Mouse (Mus musculus) C2C12 (cell line): ENCODE results near the gene Ankrd65. TPM values are rescaled to one million over a fixed set of nuclear protein-coding genes. Genes with fewer than 3 reads are reported as not detected.

Experiments
- H3K27me3 ChIP-seq: one replicate; pipeline ENCODE4 v1.6.1; 2011; ENCODE audit not compliant: control insufficient read depth, insufficient read depth, insufficient read length
- H3K36me3 ChIP-seq: one replicate; pipeline ENCODE4 v1.6.1; 2011; ENCODE audit not compliant: control insufficient read depth, insufficient read depth
- H3K4me3 ChIP-seq: one replicate; pipeline ENCODE4 v1.5.1; 2011; ENCODE audit warnings: mild to moderate bottlenecking, control low read depth; ENCODE audit not compliant: poor library complexity, insufficient read depth, severe bottlenecking
- H3K79me2 ChIP-seq: one replicate; pipeline ENCODE4 v1.6.1; 2011; ENCODE audit not compliant: control insufficient read depth, insufficient read depth
- H3K79me3 ChIP-seq: one replicate; pipeline ENCODE4 v1.6.1; 2011; ENCODE audit warnings: low read depth, control low read depth
- H3ac ChIP-seq: one replicate; pipeline ENCODE3; 2011; ENCODE audit warnings: low read depth; ENCODE audit not compliant: control insufficient read depth, insufficient read length
- CEBPB ChIP-seq: IDR thresholded peaks from one replicate; pipeline ENCODE4 v1.6.1; 2011; ENCODE audit warnings: low read depth, mild to moderate bottlenecking, control low read depth, moderate library complexity
- CTCF ChIP-seq: IDR thresholded peaks from one replicate; pipeline ENCODE4 v1.5.1; 2011; ENCODE audit not compliant: control insufficient read depth, insufficient read depth, insufficient read length
- FOSL1 ChIP-seq: IDR thresholded peaks from one replicate; pipeline ENCODE4 v1.8.0; 2011; ENCODE audit warnings: mild to moderate bottlenecking, low read length; ENCODE audit not compliant: poor library complexity, insufficient read depth, severe bottlenecking
- MAX ChIP-seq: IDR thresholded peaks from one replicate; pipeline ENCODE4 v1.6.1; 2011; ENCODE audit warnings: mild to moderate bottlenecking, control low read depth
- MYOD1 ChIP-seq: IDR thresholded peaks from one replicate; pipeline ENCODE4 v1.6.1; 2011; ENCODE audit warnings: low read depth; ENCODE audit not compliant: control insufficient read depth, insufficient read length
- MYOG ChIP-seq: IDR thresholded peaks from one replicate; pipeline ENCODE4 v1.6.1; 2011; ENCODE audit not compliant: control insufficient read depth, insufficient read length; ENCODE audit errors: extremely low read depth
- USF1 ChIP-seq: IDR thresholded peaks from one replicate; pipeline ENCODE4 v1.6.1; 2011; ENCODE audit warnings: low read depth, mild to moderate bottlenecking, control low read depth, moderate library complexity
- polyA plus RNA-seq: library from polyadenylated mRNA; unstranded; fragments of >200 nt; fragmentation: generic; extraction: Trizol; gene quantifications from one replicate; pipeline ENCODE4 v1.2.1, GENCODE M21; 2012; ENCODE audit warnings: missing spikeins

Ankrd65 gene
- polyA plus RNA-seq, 1 experiment, result not detected

DNA sequence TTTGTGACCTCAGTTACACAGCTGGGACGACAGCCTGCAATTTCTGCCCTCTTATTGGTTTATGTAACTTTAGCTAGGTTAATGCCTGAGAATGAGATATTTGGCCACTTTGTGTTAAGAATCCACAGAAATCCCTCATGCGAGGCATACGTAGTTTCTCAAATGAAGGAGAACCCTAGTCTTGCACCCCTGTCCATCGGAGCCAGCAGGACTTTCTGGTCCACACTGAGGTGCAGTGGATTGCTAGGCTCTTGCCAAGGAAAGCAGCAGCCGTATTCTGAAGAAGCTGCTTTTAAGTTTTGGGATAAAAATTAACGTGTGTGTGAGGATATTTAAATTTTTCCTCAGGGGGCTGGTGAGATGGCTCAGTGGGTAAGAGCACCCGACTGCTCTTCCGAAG lies 40.4 kb downstream of the Ankrd65 start:
- Histone ChIP-seq H3K79me2 (peaks cover 19% of the 10 kb centered on the region), H3K79me3 (peaks cover 16% of the 10 kb centered on the region), H3ac (peak overlapping the region; percentile 66), H3K4me3 (no peak overlapping the region), H3K27me3 (no peaks in the 10 kb centered on the region), H3K36me3 (peaks cover 36% of the 10 kb centered on the region)
- TF ChIP-seq CTCF (no peak), MYOD1 (no peak), MYOG (no peak), USF1 (no peak)

DNA sequence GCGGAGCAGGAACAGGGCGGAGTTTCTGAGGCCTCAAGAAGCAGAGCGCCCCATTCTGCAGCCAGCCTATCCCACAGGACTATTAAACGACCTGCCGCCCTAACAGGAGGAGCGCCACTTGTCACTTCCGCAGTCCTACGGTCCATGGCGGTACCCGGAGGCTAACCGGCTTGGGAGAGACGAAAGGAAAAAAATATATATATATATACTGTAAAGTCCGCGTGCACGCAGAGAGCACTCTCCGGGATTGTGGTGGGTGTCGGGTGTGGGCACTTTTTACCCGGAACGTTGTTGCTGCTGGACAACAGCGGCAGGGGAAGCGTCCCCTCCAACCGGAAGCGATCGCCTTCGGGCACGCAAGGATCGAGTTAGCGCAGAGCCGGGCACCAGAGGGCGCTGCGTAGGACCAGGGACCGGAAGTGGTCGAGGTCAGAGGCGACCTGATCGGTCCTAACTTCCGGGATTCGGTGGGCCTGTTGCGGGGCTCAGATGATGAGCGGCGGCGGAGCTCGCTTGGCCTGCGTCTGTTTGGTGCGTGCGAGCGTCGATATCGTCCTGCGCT lies 41.0 kb downstream of the Ankrd65 start, which contains the start of gene Aurkaip1:
Aurkaip1 (plus strand) TSS at position 68 of the 562 bp plus-strand sequence.
- no peaks in the 10 kb centered on the region for H3K27me3 ChIP-seq
- H3K4me3 ChIP-seq, result peak within 1 kb of the TSS; percentile 74
- TF ChIP-seq MYOG (no peak), MAX (peak; percentile 37), CTCF (peak; percentile 94)
- peaks cover 16% of the 10 kb centered on the region for H3K79me3 ChIP-seq
- H3ac ChIP-seq, result peak within 1 kb of the TSS; percentile 93
- H3K36me3 ChIP-seq, result peaks cover 29% of the 10 kb centered on the region
- H3K79me2 ChIP-seq, result peaks cover 19% of the 10 kb centered on the region

DNA sequence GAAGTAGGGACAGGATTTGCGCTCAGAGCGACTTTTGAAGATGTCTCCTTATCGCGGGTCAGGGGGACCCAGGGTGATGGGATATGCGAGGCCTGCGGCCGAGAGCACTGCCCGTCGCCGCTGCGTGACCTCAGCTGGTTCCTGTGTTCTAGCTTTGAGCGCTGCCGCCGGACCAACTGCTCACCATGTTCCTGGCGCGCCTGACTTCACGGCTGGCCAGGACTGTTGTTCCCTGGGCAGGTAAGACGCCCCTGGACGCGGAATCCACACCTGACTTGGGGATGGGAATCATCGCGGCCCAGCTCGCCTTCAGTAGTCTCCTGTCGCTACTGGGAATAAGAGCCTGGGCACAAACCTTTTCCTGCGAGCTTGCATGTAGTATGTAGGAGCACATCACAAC lies 41.6 kb downstream of the Ankrd65 start:
- Histone ChIP-seq H3K79me3 (peaks cover 16% of the 10 kb centered on the region), H3K27me3 (no peaks in the 10 kb centered on the region), H3K4me3 (peak overlapping the region; percentile 74), H3K36me3 (peaks cover 24% of the 10 kb centered on the region), H3K79me2 (peaks cover 19% of the 10 kb centered on the region), H3ac (peak overlapping the region; percentile 93)
- TF ChIP-seq MAX (no peak), MYOG (no peak), FOSL1 (no peak), CEBPB (no peak), MYOD1 (no peak), CTCF (no peak)

DNA sequence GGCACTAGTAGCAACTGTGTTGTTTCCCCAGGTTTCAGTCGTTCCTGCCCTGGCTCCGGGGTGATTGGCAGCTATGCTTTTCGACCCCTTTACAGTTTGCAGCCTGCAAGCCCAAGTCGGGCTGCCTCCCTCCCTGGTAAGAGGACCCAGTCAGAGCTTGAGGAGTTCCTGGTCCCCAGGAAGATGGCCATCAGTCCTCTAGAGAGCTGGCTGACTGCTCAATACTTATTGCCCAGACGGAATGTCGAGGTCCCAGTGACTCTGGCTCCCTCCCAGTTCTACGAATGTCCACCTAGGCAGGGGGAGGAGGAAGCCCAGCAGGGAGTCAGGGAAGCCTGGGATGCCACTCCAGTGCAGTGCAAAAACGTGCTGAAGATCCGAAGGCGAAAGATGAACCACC lies 42.1 kb downstream of the Ankrd65 start:
- Histone ChIP-seq H3K79me3 (peaks cover 16% of the 10 kb centered on the region), H3K4me3 (peak overlapping the region; percentile 74), H3K36me3 (peaks cover 19% of the 10 kb centered on the region), H3K27me3 (no peaks in the 10 kb centered on the region), H3ac (peak overlapping the region; percentile 93), H3K79me2 (peaks cover 19% of the 10 kb centered on the region)
- TF ChIP-seq USF1 (no peak), CTCF (no peak), MYOD1 (no peak), MAX (no peak), FOSL1 (no peak), MYOG (no peak), CEBPB (no peak)

DNA sequence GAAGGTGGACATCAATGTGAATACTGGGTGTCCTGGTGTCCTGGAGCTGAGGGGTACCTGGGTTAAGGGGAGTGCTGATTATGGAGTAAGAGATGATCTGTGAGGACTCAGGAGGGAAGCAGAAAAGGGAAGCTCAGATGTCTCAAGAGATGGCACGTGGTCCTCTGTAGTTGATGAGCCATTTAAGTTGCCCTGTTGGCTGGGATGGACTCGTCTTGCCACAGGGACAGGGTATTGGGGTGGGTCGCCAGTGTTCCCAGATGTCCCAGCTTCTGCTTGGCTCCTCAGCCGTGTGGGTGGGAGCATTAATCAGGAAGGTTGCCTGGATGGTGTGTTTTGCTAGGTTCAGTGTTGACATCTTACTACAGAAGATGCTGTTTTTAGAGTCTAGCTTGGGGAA lies 43.0 kb downstream of the Ankrd65 start:
- H3K4me3 ChIP-seq, result no peak overlapping the region
- H3K79me3 ChIP-seq, result peaks cover 16% of the 10 kb centered on the region
- H3K36me3 ChIP-seq, result peaks cover 11% of the 10 kb centered on the region
- peaks cover 19% of the 10 kb centered on the region for H3K79me2 ChIP-seq
- no peak overlapping the region for H3ac ChIP-seq
- no peaks in the 10 kb centered on the region for H3K27me3 ChIP-seq
- TF ChIP-seq MAX (no peak), MYOD1 (no peak), MYOG (no peak), CTCF (no peak), USF1 (no peak), CEBPB (no peak), FOSL1 (no peak)

DNA sequence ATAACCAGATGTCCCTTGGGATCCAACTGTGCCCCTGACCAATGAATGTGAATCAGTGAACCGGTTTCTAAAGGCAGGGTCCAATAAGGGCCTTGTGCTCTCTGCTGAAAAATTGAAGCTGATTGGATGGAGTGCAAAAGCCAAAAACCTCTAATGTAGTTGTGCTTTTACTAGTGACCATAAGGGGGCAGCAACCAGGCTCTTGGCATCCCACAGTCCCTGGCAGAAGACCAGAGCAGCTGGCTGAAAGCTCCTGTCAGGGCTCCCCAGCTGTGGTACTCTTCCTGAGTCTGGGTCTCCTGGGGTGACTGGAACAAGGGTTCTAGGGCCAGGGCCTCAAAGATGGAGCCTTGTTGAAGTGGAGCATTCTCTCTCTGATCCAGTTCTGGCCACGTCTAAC lies 43.6 kb downstream of the Ankrd65 start:
- Histone ChIP-seq H3K79me3 (peaks cover 16% of the 10 kb centered on the region), H3K4me3 (no peak overlapping the region), H3K79me2 (peaks cover 19% of the 10 kb centered on the region), H3K36me3 (peaks cover 11% of the 10 kb centered on the region), H3K27me3 (no peaks in the 10 kb centered on the region), H3ac (no peak overlapping the region)
- TF ChIP-seq CEBPB, result no peak
- TF ChIP-seq CTCF, result peak; percentile 42
- no peak for TF ChIP-seq MYOD1
